Mouse (Mus musculus) layer of hippocampus, postnatal 36 days (tissue): ENCODE results near the gene Mcrs1. TPM values are rescaled to one million over a fixed set of nuclear protein-coding genes. Genes with fewer than 3 reads are reported as not detected.

Source experiments
- DNase-seq, 2 experiments: peaks; one replicate each; pipeline ENCODE4 v3.0.0; 2022
- total RNA-seq, 2 experiments: library from RNA; stranded (reverse); gene quantifications; 2 replicates each; pipeline ENCODE4 v1.2.3; 2021

Gene Mcrs1
- total RNA-seq, 2 experiments from 2014 or later: 63.3 to 71.5 TPM

DNA sequence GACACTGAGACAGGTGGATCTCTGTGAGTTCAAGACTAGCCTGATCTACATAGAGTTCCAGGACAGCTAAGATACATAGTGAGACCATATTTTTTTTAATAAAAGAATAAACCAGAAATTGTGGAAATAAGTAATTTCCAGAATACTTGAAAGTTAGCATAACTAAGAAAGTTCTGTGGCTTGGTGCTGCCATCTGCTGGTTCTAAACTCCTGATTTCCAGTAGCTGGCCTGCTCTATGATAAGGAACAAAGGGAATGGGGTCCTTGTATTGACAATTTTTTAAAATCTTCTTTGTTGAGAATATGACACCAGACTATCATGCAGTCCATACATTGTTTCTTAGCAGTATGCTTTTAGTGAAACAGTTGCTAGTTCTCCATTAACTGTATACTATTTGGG lies 53.0 kb downstream of the Mcrs1 start:
- DNase-seq: no peak

DNA sequence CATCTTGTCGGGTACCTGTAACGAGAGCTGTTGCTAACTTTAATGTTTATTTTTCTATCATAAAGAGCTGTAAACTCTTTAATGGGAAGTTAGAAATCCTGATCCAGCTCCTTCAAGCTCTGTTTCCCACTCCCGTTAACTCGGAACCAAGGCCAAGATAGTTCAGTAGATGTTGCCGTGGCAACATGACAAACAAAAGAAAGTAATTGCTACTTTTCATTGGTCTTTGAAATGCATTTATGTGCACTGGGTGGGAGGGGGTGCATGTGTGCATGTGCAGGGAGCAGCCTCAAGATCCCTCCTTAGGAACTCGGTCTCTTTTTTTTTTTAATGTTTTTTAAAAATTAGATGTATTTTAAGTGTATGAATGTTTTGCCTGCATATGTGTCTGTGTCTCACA lies 56.7 kb downstream of the Mcrs1 start:
- DNase-seq: no peak

DNA sequence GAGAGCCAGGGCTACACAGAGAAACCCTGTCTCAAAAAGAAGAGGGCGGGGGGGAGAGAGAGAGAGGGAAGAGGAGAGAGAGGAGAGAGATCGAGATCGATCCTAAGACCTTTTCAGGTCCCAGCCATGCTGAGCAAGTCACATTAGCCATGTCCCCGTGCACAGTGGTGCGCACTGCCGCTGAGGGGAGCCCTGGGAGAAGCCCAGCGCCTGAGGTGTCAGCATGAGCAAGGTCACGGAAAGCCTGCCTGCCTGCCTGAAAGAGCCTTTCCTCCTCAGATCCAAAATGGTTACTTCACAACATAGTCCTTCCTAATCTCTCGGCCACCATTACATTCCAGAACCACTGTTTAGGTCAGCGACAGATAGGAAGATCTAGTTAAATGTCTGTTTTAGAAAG lies 57.4 kb downstream of the Mcrs1 start:
- no peak for DNase-seq

Other genes starting within 250 kb of the Mcrs1 start
- gene Tuba1c, start 222.1 kb downstream of the Mcrs1 start, total RNA-seq: 10 to 100 TPM; 56.8 to 66.3 TPM
- 1 to 10 TPM in 1 of 2 experiments, under 1 TPM in 1; 0.82 to 2.2 TPM for gene Prph, start 196.8 kb downstream of the Mcrs1 start, total RNA-seq
- under 1 TPM; 0.38 to 0.40 TPM for gene Troap, start 177.4 kb downstream of the Mcrs1 start, total RNA-seq
- under 1 TPM in 1 of 2 experiments, not detected in 1; 0.30 TPM for gene C1ql4, start 164.1 kb downstream of the Mcrs1 start, total RNA-seq
- gene Dnajc22, start 158.8 kb downstream of the Mcrs1 start, total RNA-seq: under 1 TPM in 1 of 2 experiments, not detected in 1; 0.30 TPM
- 10 to 100 TPM; 32.0 to 32.8 TPM for gene Spats2, start 126.0 kb downstream of the Mcrs1 start, total RNA-seq
- 10 to 100 TPM; 71.6 to 78.9 TPM for gene Kcnh3, start 27.1 kb downstream of the Mcrs1 start, total RNA-seq
- gene Prpf40b, start 43.1 kb upstream of the Mcrs1 start, total RNA-seq: 10 to 100 TPM; 96.8 to 98.3 TPM
- 1 to 10 TPM; 1.1 to 1.6 TPM for gene Fam186b, start 43.9 kb upstream of the Mcrs1 start, total RNA-seq
- gene Fmnl3, start 118.5 kb upstream of the Mcrs1 start, total RNA-seq: 1 to 10 TPM; 9.2 to 10.0 TPM
- gene Tmbim6, start 140.9 kb upstream of the Mcrs1 start, total RNA-seq: 100 to 1,000 TPM; 357 TPM
- 10 to 100 TPM; 20.3 to 20.9 TPM for gene Nckap5l, start 205.8 kb upstream of the Mcrs1 start, total RNA-seq
- 1 to 10 TPM; 3.9 to 5.0 TPM for gene Bcdin3d, start 222.8 kb upstream of the Mcrs1 start, total RNA-seq